Mouse (Mus musculus) adrenal gland, adult 2 months (tissue): ENCODE data around the gene Tex9. TPM values are rescaled to one million over a fixed set of nuclear protein-coding genes. Genes with fewer than 3 reads are reported as not detected.
"Not testable (repeated sequence)": the region's sequence is repeated elsewhere in the genome, so short reads cannot be mapped to it uniquely, and the experiment has no call there.

Experiments
- DNase-seq: peaks from one replicate; pipeline ENCODE4 v3.0.0; 2021
- polyA plus RNA-seq: library from polyadenylated mRNA; depleted of rRNA; stranded (reverse); fragments of >200 nt; gene quantifications from 2 replicates; pipeline ENCODE4 v1.2.3, GENCODE M21; 2012
- total RNA-seq, 2 experiments: library from RNA; stranded (reverse); gene quantifications; 2 replicates each; pipeline ENCODE4 v1.2.3; 2021

The Tex9 gene
- total and polyA plus RNA-seq, 3 experiments = 1.1 to 7.6 (median 2.9) TPM

GRCm38 (mm10) chr9:72479276-72479675 lies 12.7 kb downstream of the Tex9 start:
- no peak for DNase-seq

GRCm38 (mm10) chr9:72477306-72477705 lies 14.7 kb downstream of the Tex9 start:
- DNase-seq = no peak

DNA sequence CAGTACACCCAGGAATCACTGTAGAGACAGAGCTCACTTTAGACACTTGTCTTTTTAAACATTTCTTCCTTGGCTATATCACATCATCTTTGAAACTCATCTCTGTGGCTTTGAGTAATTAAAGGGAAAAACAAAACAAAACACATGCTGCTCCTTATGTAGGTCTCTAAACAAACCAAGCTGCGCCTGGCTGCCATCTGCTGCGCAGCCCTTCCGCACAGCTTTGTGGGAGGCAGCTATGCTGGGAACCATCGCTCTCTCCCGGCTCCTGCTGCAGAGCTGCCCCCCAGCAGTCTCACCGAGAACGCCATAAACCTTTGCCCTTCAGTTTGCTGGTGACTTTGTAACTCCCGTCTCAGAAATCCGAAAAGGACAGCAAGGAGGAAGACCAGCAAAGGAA lies 16.5 kb downstream of the Tex9 start:
- DNase-seq = no peak

DNA sequence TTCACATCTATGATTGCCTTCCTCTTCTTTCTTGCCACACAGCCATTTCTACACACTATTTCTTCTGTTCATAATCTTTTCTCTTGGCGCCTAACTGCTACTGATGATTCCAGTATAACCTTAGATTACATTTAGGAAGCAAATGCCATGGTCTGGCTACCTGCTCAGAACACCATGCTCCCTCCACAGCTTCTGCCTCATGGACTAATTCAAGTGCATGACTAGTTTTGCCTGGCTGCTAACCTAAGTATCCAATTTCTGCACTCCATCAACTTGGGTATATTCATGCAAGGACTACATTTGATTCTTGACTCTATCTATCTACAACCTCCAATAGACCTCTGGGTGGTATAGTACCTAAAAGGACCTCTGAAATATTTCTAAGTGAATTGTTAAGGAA lies 22.2 kb downstream of the Tex9 start:
- no peak for DNase-seq

DNA sequence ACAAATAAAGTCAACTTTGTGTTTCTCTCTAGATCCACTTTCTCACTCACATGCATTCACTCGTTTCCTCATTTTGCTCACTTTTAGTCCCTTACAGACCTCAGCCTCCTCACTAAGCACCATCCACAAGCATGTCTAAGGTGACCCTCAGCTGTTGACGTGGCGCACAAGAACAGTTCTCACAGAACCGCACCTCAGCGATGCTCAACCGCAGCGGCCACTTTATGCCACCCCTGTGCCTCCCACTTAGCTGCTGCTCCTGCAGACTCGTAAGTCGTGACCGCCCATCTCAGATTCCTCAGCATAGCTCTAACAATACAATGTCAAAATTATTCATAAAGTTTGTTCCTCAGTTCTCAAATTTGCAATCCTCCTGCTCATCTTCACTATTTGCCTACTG lies 23.4 kb downstream of the Tex9 start:
- DNase-seq = no peak

- peak; percentile 19 for DNase-seq
Observed at GRCm38 (mm10) chr9:72467551-72468407, 24.2 kb downstream of the Tex9 start.

GRCm38 (mm10) chr9:72465754-72466181 lies 26.2 kb downstream of the Tex9 start:
- DNase-seq = no peak

- DNase-seq = no peak
Observed at GRCm38 (mm10) chr9:72464806-72465205, 27.2 kb downstream of the Tex9 start.

GRCm38 (mm10) chr9:72462427-72462826 lies 29.6 kb downstream of the Tex9 start:
- no peak for DNase-seq

- DNase-seq = no peak
Observed at GRCm38 (mm10) chr9:72460767-72461166, 31.2 kb downstream of the Tex9 start.

- no peak for DNase-seq
Observed at GRCm38 (mm10) chr9:72459703-72460102, 32.3 kb downstream of the Tex9 start.

GRCm38 (mm10) chr9:72458233-72458632 lies 33.8 kb downstream of the Tex9 start:
- DNase-seq = peak; percentile 61

GRCm38 (mm10) chr9:72456374-72456773 lies 35.6 kb downstream of the Tex9 start:
- DNase-seq = no peak

- DNase-seq = not testable (repeated sequence)
Observed at GRCm38 (mm10) chr9:72454281-72454680, 37.7 kb downstream of the Tex9 start.

DNA sequence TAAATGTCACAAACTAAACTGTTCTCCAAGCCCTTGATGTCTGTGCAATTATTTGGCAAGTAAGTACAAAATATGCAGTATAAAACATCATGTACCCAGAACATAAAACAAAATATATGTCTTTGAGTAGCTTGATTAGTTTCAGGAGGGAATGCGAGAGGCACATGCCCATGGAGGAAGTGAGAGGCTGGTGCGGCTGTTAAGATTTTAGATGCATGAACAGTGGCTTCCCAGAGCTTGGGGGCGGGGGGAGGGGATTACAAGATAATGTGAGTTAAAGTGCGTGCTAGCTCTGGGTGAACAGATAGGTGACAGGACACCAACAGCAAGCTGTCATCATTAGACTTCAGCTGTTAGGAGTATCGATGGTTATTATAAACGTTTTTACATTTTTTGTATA lies 40.9 kb downstream of the Tex9 start:
- no peak for DNase-seq

GRCm38 (mm10) chr9:72450363-72450762 lies 41.6 kb downstream of the Tex9 start:
- DNase-seq = no peak

- DNase-seq = no peak
Observed at GRCm38 (mm10) chr9:72449841-72450240, 42.2 kb downstream of the Tex9 start.

- DNase-seq = peak; percentile 58
Observed at GRCm38 (mm10) chr9:72449367-72449766, 42.6 kb downstream of the Tex9 start.

- DNase-seq = peak; percentile 37
Observed at GRCm38 (mm10) chr9:72448026-72448425, 44.0 kb downstream of the Tex9 start.

DNA sequence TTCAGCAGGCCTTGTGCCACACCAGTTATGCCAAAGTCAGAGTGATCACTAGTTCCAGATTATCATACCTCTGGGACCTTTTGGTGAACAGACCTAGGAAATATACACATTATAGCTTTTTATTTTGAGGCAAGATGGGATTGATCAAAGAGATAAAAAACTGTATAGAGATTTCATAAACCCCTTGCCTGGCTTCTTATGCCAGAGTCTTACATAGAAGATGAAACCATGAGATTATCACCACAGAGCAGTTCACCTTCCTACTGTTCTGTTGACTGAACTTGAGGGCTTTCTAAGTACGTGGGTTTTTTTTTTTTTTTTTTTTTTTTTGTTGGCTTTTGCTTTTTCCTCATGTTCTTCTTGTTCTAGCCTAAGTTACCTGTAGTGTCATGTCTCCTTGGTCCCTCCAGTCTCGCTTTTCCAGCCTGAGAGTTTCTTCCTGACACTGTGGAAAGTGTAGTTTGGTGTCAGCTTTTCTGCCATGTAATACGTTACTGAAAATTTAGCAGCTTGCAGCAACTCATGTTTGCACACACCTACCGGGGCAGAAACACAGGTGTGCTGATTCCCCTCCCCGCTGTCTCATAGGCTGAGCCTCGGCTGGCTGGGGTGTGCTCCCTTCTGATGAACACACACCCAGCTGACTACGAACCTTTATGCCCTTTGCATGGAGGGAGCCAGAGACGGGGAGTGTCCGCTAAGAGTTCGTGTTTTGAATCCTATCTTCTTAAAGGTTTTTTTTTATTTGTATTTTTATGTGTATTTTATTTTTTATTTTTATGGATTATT lies 49.9 kb downstream of the Tex9 start:
- DNase-seq = no peak

DNA sequence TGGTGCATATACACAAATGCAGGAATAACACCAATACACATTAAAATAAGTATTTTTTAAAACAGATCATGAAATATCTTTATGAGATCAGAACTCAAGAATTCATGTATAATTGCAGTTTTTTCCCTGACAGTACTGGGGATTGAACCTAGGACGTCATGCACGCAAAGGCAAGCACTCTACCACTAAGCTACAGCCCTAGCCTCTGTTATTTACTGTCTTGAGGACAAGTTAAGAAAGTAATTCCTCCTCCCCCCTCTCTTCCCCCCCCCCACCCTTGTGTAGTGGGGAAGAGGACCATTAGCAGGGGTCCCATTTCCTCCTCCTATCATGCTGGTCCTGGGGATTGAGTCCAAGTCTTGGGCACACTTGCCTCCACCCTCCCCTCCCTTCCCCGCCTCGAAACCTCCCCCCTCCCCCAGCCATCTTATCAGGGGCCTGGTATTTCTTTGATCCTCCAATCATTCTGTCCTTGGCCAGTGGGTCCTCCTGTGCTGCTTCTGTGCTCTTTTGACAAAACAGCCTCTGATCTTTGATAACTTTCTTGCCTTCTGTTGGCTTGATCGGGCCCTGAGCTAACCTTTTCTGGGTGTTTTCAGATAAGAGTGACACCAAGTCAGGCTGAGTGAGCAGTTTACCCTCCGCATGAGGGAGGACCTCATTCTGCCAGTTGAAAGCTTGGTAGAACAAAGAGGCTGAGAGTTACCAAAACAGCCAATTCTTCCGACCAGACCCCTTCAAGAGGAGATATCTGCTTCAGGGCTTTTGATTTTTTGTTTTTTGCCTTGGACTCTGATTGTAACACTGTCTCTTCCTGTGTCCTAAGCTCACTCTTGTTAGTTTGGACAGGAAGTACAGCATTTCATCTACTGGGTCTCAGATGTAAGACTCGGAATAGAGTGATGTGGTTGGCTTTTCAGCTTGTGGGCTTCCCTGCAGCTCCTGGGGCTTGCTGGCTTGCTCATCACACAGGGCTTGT lies 50.8 kb downstream of the Tex9 start:
- DNase-seq = no peak

DNA sequence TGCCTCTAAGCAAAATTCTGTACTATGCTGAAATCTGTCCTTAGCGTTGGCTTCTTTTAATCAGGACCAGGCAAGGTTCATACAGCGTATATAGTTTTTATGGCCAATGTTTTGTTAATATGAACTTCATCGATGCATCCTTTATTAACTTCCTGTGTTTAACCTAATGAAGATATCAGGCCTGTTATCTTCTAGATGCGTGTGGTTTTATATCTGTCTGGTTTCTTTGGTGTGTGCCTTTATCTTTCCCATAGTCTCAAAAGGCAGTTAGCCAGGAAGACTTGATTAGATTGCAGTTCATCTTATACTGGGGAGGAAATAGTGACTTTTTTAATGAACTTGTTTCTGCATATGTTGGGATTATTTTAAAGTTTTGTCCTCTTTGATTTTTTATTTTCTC lies 51.7 kb downstream of the Tex9 start:
- DNase-seq = no peak
